Mouse (Mus musculus): ENCODE results near the gene Prima1. TPM values are rescaled to one million over a fixed set of nuclear protein-coding genes. Genes with fewer than 3 reads are reported as not detected.

Gene Prima1
- polyA plus RNA-seq, 1 experiment from 2014 or later: 1.2 TPM

DNA sequence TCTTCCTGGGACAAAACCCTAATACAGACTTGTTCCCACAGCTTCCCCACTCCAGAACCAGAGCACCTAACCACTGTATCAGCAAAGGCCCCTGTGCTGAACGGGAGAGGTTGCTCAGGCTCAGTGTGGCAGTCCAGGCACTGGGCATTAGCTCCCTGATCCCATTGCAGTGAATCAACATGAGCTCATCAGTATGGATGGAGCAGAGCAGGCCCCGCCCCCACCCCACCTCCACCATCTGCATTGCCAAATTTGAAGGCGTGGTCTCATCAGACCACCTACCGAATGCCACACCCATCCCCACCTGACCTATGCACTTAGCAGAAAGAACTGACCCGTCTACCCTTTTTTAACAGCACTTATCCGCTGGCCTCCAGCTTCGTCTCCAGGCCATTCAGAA is 58.9 kb downstream of the Prima1 start:
- Histone ChIP-seq H3K4me2 (peak overlapping the region; percentile 31; the same call in 1 of the 2 replicates), H3K27me3 (peaks cover 8% of the 10 kb centered on the region), H3K36me3 (no peaks in the 10 kb centered on the region), H3K9me3 (replicated peaks) (no peaks in the 10 kb centered on the region), H3K27ac (no peak overlapping the region), H3K4me1 (no peaks in the 10 kb centered on the region), H3K4me3 (replicated peaks) (no peak overlapping the region), H3K9ac (no peak overlapping the region)
- 18% methylated on average over 7 of the region's 7 CpGs for WGBS
- ATAC-seq (replicated peaks; ENCODE audit: low FRiP score): peak; percentile 54; the same call in 1 of the 2 replicates

DNA sequence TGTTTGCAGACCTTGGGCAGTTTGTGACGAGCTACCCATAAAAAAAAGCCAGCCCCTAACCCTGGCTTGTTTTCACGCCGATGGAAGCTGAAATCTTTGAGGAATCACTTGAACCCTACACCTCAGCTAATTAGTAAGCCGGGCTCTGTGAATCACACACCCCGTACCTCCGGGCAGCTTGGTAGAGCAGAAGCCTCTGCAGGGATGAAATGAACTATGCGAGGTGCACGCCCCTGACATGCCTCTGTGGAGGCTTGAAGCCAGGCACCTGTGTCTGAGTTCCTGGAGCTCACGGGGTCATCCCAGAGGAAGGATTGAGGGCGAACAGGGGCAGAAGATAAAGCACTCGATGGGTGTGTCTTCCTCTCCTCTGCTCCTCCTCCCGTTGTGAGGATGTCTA is 73.1 kb downstream of the Prima1 start:
- peaks cover 27% of the 10 kb centered on the region for H3K4me1 ChIP-seq
- no peak overlapping the region for H3K9ac ChIP-seq
- no peaks in the 10 kb centered on the region for H3K36me3 ChIP-seq
- ATAC-seq (replicated peaks; ENCODE audit: low FRiP score): peak; percentile 67; the same call in 1 of the 2 replicates
- no peak overlapping the region for H3K27ac ChIP-seq
- no peak overlapping the region for H3K4me3 ChIP-seq (replicated peaks)
- H3K9me3 ChIP-seq (replicated peaks): no peaks in the 10 kb centered on the region
- no peak overlapping the region for H3K4me2 ChIP-seq
- 0 out of 2 replicates have a peak, but pooled peaks cover 9% of the 10 kb centered on the region for H3K27me3 ChIP-seq
- WGBS: 22% methylated on average over 12 of the region's 12 CpGs

DNA sequence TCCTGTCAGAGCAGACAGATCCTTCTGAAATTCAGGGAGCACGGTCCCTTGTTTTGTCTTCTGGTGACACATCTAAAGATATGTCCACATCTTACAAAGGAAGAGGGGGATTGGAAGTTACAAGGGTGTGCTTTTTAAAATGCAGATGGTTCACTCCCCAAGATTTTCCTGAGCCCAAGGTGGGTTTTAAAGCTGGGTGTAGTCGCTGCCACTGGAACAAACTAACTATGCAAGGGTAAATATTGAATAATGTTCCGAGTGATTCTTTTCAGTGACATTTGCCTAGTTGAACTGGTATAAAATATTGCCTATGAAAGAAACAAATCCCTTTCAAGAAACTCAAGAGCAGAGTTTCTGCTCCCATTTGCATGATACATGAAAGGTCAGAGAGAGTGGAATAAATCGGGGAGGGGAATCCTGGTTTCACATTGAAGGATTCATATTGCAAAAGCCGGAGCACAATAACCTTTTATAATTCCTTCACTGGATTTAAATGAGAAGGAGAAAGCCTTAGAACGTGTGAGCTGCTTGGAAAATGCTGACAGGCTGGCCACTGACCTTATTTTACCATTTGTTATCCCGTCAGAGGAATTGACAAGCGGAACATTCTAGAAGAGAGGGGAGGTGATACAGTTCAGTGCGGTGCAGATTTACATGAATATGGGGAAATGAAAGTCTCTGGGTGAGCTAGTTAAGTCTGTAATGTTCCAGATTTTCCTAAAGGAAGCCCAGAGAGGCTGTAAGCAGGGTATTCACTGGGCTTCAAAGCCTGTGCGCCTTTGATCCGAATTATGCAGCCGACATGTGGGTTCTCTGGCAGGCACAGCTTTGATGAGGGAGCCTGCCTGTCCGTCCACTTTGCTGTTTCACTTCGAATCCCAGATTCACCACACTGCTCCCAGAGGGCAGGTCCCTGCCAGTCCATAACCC is 77.6 kb downstream of the Prima1 start:
- no peaks in the 10 kb centered on the region for H3K9me3 ChIP-seq (replicated peaks)
- 51% methylated on average over 14 of the region's 14 CpGs for WGBS
- H3K4me3 ChIP-seq (replicated peaks): no peak overlapping the region
- no peaks in the 10 kb centered on the region for H3K36me3 ChIP-seq
- peaks cover 13% of the 10 kb centered on the region for H3K4me1 ChIP-seq
- no peak overlapping the region for H3K27ac ChIP-seq
- no peak overlapping the region for H3K9ac ChIP-seq
- ATAC-seq (replicated peaks; ENCODE audit: low FRiP score): no peak
- H3K27me3 ChIP-seq: peaks cover 11% of the 10 kb centered on the region; the same call in 1 of the 2 replicates
- H3K4me2 ChIP-seq: no peak overlapping the region

DNA sequence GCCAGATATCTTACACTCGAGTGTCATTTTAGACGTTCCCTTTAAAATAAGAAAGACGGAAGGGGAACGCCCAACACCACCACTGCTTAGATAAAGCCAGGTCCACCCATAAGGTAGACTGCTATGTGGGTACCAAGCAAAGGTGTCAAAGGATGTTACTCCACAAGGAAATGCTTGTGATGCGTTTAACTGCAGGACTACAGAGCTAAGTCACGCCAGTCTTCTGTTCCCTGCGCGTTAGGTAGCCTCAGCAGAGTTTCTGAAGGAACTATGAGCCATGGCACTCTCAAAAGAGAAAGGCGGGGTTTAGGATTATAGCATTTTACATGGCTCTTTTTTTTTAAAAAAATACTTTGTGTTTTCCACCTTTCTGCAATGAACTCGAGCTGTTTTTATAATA is 78.4 kb downstream of the Prima1 start:
- ATAC-seq (replicated peaks; ENCODE audit: low FRiP score): no peak
- whole genome bisulfite sequencing: 78% methylated on average over 10 of the region's 10 CpGs

DNA sequence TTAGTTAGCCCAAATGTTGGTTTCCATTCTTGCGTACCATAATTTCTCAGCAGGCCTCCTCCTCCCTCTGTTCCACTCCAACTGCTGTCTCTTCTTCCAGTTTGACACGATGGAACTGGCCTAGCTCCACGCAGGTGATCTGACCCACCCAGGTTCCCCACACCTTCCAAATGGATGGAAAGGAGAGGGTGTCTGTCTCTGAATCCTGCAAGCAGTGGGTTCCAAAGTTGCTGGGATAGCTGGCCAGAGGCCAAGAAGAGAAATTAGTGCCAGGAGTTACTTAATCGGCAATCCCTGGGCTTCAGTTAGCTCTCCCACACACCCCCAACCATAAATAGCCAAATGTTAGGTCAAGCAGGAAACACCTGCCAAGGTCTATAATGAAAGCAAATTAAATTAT is 81.2 kb downstream of the Prima1 start:
- 78% methylated on average over 4 of the region's 4 CpGs for WGBS
- Histone ChIP-seq H3K27me3 (peaks cover 13% of the 10 kb centered on the region; the same call in 1 of the 2 replicates), H3K27ac (no peak overlapping the region), H3K36me3 (no peaks in the 10 kb centered on the region), H3K9me3 (replicated peaks) (no peaks in the 10 kb centered on the region), H3K9ac (no peak overlapping the region), H3K4me1 (0 out of 2 replicates have a peak, but pooled peaks cover 3% of the 10 kb centered on the region), H3K4me2 (no peak overlapping the region), H3K4me3 (replicated peaks) (no peak overlapping the region)
- ATAC-seq (replicated peaks; ENCODE audit: low FRiP score): no peak

More for the DNA sequence above, 78.4 kb downstream of the Prima1 start:
- peaks cover 11% of the 10 kb centered on the region; the same call in 1 of the 2 replicates for H3K27me3 ChIP-seq
- no peaks in the 10 kb centered on the region for H3K9me3 ChIP-seq (replicated peaks)
- H3K4me1 ChIP-seq: peaks cover 6% of the 10 kb centered on the region
- no peaks in the 10 kb centered on the region for H3K36me3 ChIP-seq
- no peak overlapping the region for H3K4me3 ChIP-seq (replicated peaks)
- no peak overlapping the region for H3K27ac ChIP-seq
- H3K9ac ChIP-seq: no peak overlapping the region
- H3K4me2 ChIP-seq: no peak overlapping the region

DNA sequence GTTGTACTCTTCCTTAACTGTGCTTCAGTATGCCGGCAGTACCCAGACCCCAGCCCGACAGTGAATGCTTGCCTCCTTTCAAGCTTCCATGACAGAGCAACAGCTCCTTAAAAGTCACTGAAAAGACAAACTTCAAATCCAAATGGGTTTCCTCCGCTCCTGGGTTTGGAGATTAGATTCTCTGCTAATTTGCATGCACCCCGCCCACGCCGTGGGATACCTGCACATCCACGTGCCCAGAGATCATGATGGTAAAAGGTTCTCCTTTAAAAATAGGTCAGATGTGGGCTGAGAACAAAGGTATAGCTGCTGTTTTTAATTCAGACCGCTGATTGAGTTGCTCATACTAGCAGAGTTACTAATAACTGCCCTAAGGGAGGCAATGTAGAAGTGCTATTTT is 82.9 kb downstream of the Prima1 start:
- Histone ChIP-seq H3K9ac (no peak overlapping the region), H3K27ac (no peak overlapping the region), H3K4me2 (no peak overlapping the region), H3K27me3 (peaks cover 8% of the 10 kb centered on the region; the same call in 1 of the 2 replicates), H3K4me3 (replicated peaks) (no peak overlapping the region), H3K4me1 (no peaks in the 10 kb centered on the region), H3K9me3 (replicated peaks) (no peaks in the 10 kb centered on the region), H3K36me3 (no peaks in the 10 kb centered on the region)
- 65% methylated on average over 8 of the region's 8 CpGs for WGBS
- no peak for ATAC-seq (replicated peaks; ENCODE audit: low FRiP score)

DNA sequence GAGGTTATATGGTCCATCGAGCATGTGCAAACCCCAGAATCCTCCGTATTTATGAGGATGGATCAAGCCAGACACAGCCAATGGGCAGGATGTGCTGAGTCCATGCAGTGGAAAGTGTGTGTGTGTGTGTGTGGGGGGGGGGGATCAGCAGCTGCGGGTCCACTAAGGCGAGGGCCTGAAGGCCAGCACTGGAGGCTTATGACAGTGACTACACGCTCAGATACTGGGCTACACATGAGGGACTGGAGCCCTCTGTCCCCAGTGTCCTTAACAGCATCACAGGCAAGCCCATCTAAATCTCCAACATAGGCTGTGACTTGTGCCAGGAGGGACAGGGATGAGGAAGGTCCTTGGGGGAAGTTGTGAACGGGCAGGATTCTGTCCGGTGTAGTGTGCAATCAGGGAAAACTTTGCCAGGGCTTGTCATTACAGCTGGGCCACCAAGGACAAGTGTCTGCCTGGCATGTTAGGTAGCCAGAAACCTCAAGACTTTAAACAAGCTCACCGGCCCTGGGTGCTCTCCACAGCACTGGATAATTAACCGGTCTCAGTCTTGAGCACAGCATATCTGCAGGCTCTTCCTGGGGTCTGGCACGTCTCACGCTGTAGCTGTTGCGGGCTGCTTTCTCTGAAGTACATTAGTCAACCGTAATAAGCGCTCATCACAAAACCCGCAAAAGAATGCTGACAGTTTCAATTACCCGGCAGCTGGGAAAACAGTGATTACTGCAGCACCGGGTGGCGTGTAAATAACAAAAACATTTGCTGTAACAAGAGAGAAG is 84.6 kb downstream of the Prima1 start:
- H3K27me3 ChIP-seq: 0 out of 2 replicates have a peak, but pooled peaks cover 2% of the 10 kb centered on the region
- H3K4me2 ChIP-seq: no peak overlapping the region
- 44% methylated on average over 18 of the region's 18 CpGs for WGBS
- no peaks in the 10 kb centered on the region for H3K36me3 ChIP-seq
- H3K27ac ChIP-seq: no peak overlapping the region; the same call in 1 of the 2 replicates
- no peak overlapping the region for H3K4me3 ChIP-seq (replicated peaks)
- no peaks in the 10 kb centered on the region for H3K9me3 ChIP-seq (replicated peaks)
- ATAC-seq (replicated peaks; ENCODE audit: low FRiP score): 0 out of 2 replicates have a peak, but pooled peaks have one; percentile 18
- no peak overlapping the region for H3K9ac ChIP-seq
- H3K4me1 ChIP-seq: no peaks in the 10 kb centered on the region

DNA sequence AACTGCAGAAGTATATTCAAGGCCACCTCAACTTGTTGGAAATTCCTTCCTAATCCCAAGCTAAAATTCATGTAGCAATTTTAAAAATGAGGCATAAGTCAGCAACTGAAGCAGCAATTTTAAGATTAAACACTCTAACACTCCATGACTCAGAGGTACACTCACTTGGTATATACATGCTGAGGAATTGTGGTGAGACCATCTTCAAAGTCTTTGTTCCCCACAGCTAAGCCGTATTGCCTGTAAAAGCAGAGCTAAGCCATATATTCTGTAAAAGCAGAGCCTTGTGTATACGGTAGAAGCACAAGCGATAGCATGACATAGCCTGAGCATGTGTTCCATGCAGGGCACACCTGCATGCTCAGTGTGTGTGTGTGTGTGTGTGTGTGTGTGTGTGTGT is 86.5 kb downstream of the Prima1 start:
- no peaks in the 10 kb centered on the region for H3K4me1 ChIP-seq
- 68% methylated on average over 3 of the region's 3 CpGs for WGBS
- H3K4me2 ChIP-seq: no peak overlapping the region
- H3K4me3 ChIP-seq (replicated peaks): no peak overlapping the region
- H3K27me3 ChIP-seq: 0 out of 2 replicates have a peak, but pooled peaks cover 2% of the 10 kb centered on the region
- no peaks in the 10 kb centered on the region for H3K36me3 ChIP-seq
- no peak for ATAC-seq (replicated peaks; ENCODE audit: low FRiP score)
- H3K9me3 ChIP-seq (replicated peaks): no peaks in the 10 kb centered on the region
- no peak overlapping the region for H3K9ac ChIP-seq
- H3K27ac ChIP-seq: no peak overlapping the region

DNA sequence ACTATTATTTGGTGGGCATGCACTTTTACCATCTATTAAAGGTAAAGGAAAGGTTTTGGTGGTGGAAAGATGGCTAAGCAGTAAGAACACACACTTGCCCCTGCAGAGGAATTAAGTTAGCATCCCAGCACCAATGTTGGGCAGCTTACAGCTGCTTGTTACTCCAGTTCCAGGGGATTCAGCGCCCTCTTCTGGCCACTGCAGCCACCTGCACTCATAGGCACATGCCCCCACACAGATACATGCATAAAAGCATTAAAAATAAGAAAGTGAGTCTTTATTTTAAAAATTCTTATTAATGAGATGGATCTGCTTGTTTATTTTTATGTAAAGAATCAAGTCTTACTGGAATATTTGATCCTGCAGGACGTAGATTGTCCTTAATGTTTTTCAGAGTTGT is 87.0 kb downstream of the Prima1 start:
- Histone ChIP-seq H3K4me3 (replicated peaks) (no peak overlapping the region), H3K4me2 (no peak overlapping the region), H3K27ac (no peak overlapping the region), H3K27me3 (0 out of 2 replicates have a peak, but pooled peaks cover 2% of the 10 kb centered on the region), H3K4me1 (no peaks in the 10 kb centered on the region), H3K9me3 (replicated peaks) (no peaks in the 10 kb centered on the region), H3K9ac (no peak overlapping the region), H3K36me3 (no peaks in the 10 kb centered on the region)
- no peak for ATAC-seq (replicated peaks; ENCODE audit: low FRiP score)
- 79% methylated on average over 2 of the region's 2 CpGs for WGBS

DNA sequence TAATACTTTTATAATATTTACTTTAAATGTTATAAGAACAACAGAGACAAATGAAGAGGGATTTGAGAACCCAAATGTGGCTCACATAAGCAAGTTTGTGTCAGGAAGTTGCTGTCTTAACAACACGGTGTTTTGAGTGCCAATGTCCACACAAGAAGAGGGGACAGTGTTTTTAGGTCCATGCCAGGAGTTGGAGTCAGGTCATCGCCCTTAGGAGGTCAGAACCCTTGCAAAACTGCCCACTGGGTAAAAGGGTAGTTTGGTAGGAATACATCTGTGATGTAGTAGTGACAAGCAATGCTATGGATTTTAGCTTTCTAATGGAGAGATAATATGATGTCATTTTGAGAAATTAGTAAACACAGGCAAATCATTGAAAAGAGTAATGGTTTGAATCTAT is 91.7 kb downstream of the Prima1 start:
- no peak overlapping the region for H3K9ac ChIP-seq
- no peak overlapping the region for H3K27ac ChIP-seq

More for the DNA sequence above, 91.7 kb downstream of the Prima1 start:
- Histone ChIP-seq H3K4me2 (no peak overlapping the region), H3K4me3 (replicated peaks) (no peak overlapping the region), H3K4me1 (no peaks in the 10 kb centered on the region), H3K27me3 (no peaks in the 10 kb centered on the region), H3K36me3 (no peaks in the 10 kb centered on the region), H3K9me3 (replicated peaks) (peaks cover 5% of the 10 kb centered on the region; the same call in 1 of the 2 replicates)
- 77% methylated on average over 2 of the region's 2 CpGs for WGBS
- no peak for ATAC-seq (replicated peaks; ENCODE audit: low FRiP score)

All from kidney, embryonic 15.5 days (tissue).